Mouse (Mus musculus): ENCODE measurements around the gene Gucy1a1.

Gene Gucy1a1

GRCm38 (mm10) chr3:82099127-82099526, 46.5 kb downstream of the Gucy1a1 start:
- in situ Hi-C loops (cut with MboI; ENCODE audit: unreplicated experiment in 2 of 2): no loop called here

DNA sequence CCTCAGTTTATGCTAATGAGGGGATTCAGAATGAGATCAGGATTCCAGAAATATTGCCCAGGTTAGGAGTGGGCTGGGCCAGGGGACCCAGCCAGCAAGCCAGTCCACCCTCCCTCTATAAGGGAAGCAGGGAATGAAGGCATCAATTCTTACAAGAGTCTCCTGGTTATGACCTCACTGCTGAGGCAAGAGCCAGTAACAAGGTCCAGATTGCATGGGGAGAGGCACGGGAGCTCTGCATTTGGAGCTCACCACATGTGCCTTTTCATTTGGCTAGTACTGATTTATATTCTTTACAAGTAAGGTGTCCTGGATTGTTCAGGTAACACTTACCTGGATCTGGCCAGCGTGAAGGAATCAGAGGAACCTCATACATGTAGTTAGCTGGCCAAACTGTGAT, 48.8 kb downstream of the Gucy1a1 start:
- in situ Hi-C loops (cut with MboI; ENCODE audit: unreplicated experiment in 2 of 2): no loop called here

DNA sequence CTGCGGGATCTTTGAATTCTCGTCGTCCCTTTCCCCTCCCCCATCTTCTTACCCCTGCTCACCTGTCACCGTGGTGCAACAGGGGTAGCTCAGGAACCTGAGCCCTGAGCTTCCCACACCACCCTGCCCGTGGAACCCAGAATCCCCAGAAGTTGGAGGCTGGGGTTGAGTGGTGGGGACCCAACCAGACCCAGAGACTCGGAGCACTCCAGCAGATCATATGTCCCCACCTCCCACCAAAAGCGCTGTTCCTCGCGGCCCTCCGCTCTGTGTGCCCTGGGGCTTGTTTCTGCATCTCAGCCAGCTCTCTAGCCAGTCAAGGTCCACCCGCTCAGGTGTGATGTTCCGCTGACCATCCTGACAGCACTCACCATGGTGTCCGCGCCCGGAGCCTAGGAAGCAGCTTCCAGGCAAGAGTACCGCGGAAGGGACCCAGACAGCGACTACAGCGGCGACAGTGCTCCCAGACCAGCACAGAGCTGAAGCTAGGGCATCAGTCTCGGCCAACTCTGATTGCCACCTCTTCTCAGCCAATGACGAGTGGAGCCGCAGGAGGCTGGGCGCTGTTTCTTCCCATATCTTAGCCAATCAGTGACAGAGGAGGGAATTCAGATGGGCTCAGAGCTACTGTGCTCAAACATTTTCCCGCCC, 71.3 kb downstream of the Gucy1a1 start, which contains the start of gene Gucy1b1:
Gucy1b1 (minus strand) TSS at position 489 of the 651 bp plus-strand sequence.
- in situ Hi-C loops (cut with MboI; ENCODE audit: unreplicated experiment in 2 of 2): no loop called here

DNA sequence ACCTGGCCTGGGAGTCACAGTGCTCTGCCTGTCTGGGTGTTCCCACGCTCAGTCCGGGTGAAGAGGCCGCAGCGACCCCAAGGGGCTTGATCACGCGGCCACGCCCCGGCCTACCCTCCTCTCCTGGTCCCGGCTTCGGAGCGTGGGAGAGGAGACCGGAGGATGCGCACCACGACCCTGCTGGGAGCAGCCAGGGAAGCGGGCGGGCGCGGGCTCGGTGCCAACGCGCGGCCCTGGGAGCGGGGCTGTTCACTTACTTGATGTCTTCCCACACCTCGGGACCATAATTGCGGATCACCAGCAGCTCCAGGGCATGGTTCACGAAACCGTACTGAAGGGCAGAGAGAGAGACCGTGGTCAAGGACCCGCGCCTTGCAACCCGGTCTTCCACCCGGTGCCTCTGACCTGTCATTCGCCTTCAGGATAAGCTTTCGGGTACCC, 71.8 kb downstream of the Gucy1a1 start:
- in situ Hi-C loops (cut with MboI; ENCODE audit: unreplicated experiment in 2 of 2): no loop called here

- in situ Hi-C loops (cut with MboI; ENCODE audit: unreplicated experiment in 2 of 2): no loop called here
These were observed 77.8 kb downstream of the Gucy1a1 start for GRCm38 (mm10) chr3:82067830-82068229.

- in situ Hi-C loops (cut with MboI; ENCODE audit: unreplicated experiment in 2 of 2): no loop called here
These were observed 84.0 kb downstream of the Gucy1a1 start for GRCm38 (mm10) chr3:82061402-82062180.

DNA sequence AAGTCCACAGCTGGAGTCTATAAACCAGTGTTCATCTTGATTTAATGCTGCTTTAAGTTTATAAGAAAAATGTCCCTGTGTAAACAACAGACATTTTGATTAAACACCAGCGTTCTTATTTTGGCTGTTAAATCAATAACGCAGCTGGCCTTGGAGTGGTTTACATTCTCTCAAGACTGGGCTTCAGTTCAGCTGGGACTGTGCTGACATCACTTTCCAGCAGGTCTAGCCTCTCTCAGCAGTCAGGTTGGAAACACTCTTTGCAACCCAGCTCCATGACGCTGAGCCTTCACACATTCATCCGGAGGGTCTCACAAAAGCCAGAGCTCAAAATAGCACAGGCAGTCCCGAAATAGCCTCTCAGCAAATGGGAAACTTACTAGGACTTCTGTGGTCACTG, 88.4 kb downstream of the Gucy1a1 start:
- in situ Hi-C loops (cut with MboI; ENCODE audit: unreplicated experiment in 2 of 2): no loop called here

- in situ Hi-C loops (cut with MboI; ENCODE audit: unreplicated experiment in 2 of 2): no loop called here
These were observed 91.2 kb downstream of the Gucy1a1 start for GRCm38 (mm10) chr3:82054283-82054974.

DNA sequence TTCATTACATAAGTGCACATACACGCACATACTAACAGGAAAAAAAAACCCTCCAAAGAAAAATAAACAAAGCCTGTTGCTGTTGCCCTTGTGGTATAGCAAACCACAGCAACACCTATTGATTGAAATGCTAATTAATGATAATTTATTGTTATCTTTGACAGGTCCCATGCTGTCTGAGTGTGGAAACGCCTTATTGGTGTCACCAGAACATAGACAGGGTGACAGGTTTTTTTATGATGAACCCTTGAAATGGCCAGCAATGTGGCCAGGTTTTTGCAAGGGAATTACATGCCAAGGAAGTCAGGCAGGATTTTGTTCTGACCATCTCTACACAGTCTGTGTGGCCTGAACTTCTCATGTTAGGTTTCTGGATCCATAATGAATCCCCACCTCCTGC, 93.6 kb downstream of the Gucy1a1 start:
- in situ Hi-C loops (cut with MboI; ENCODE audit: unreplicated experiment in 2 of 2): no loop called here

DNA sequence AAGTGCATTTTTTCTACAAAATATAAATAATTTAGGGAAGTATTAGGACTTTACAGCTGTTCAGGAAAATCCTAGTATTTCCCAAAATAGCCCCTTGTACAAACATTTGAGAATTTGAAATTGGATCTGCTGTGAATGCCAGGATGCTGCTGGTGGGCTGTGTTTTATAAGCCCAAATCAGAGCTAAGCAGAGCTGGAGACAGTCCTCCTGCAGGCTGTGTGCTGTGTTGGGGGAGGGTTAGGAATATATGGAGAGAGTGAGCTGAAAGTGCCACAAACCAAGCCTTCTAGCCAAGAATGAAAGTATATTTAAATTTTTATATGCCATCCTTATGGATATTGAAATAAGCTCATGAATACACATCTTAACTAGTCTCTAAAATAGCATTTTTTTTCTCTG, 94.1 kb downstream of the Gucy1a1 start:
- in situ Hi-C loops (cut with MboI; ENCODE audit: unreplicated experiment in 2 of 2): no loop called here

DNA sequence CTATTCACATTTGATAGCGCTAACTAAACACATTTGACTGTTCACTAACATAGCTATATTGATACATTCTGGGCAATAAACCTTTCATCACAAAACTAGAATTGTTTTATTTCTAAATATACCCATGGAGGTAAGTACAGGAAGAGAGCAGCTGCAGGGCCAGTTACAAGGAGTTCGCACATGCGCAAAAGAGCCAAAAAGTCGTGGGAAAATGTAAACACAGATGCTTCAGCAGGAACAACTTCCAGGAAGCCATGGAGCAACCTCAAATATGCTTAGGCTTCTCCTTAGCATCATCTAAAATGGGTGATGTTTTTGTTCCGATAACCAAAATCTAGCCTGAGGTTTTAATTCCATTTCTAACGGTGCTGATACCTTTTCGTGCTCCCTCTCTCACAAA, 96.9 kb downstream of the Gucy1a1 start:
- in situ Hi-C loops (cut with MboI; ENCODE audit: unreplicated experiment in 2 of 2): no loop called here

DNA sequence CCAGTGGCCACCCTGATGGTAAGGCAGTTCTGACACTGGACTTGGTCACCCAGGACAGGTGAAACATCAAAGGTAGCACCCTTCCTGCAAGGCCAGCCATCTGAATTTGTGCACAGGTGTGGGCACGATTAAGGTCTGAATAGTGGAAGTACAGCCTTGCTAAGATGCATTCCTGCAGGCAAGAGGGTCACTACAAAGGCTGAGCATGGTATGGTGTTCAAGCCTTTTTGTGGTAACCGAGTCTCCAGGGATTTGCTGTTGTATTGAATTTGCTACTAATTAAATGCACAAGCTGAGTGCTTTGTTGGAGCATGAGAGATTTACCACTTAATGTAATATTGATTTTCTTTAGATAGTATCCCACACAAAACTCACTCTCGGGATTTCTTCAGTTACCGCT, 97.5 kb downstream of the Gucy1a1 start:
- in situ Hi-C loops (cut with MboI; ENCODE audit: unreplicated experiment in 2 of 2): no loop called here

DNA sequence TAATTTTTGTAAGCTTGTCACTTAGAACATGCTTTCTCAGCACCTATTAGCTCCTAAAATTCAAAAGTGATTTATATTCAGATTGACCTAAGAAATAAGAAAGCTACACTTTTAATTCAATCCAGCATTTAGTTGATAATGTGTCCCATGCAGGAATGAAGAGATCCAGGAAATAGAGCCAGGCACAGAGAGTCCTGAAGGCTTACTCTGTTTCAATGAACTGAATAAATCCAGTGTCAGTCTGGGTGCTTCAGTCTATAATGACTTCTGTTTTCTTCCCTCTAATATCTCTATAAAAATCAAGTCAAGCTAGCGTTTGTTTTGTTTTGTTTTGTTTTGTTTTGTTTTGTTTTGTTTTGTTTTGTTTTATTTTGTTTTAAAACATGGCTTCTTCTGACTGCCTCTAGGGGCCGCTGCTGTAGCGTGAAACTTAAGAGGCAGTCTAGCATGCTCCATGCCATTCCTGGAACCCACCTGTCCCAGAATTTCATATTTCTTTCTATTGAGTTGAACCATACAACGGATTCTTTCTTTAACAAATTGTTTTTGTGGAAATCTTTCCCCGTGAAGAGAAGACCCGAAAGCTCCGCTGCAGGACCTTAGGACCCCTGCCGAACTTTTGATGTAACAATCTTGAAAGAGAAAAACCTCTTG, 98.4 kb downstream of the Gucy1a1 start:
- in situ Hi-C loops (cut with MboI; ENCODE audit: unreplicated experiment in 2 of 2): no loop called here

DNA sequence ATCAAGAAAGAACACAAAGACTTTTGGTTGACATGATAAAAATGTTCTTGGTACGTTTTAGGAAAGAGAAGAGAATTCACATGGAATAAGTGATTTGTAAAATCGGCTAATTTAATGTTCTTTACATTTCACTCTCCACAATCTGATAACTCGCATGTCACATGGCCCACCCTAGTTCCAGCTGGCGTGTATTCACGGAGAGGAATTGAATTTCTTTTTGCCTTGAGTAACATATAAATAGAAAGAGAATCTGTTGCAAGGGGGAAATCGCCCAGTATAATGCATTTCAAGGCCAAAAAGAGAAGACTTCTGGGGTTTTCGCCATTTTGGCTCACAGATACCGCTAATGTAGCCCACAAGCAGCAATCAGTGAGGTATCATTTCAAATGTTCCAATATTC, 99.5 kb downstream of the Gucy1a1 start:
- in situ Hi-C loops (cut with MboI; ENCODE audit: unreplicated experiment in 2 of 2): no loop called here

GRCm38 (mm10) chr3:82044902-82045301, 100.7 kb downstream of the Gucy1a1 start:
- in situ Hi-C loops (cut with MboI; ENCODE audit: unreplicated experiment in 2 of 2): no loop called here

- in situ Hi-C loops (cut with MboI; ENCODE audit: unreplicated experiment in 2 of 2): no loop called here
These were observed 101.9 kb downstream of the Gucy1a1 start for GRCm38 (mm10) chr3:82043676-82044075.
